Mouse (Mus musculus) urinary bladder, postnatal 36 days (tissue): ENCODE data around the gene Tsga10.
"Not testable (repeated sequence)": the region's sequence is repeated elsewhere in the genome, so short reads cannot be mapped to it uniquely, and the experiment has no call there.

Experiments used
- DNase-seq, 2 experiments: peaks; one replicate each; pipeline ENCODE4 v3.0.0; 2022; ENCODE audit warnings: low spot score in 2 of 2, mixed read lengths in 1 of 2

Tsga10 gene

DNA sequence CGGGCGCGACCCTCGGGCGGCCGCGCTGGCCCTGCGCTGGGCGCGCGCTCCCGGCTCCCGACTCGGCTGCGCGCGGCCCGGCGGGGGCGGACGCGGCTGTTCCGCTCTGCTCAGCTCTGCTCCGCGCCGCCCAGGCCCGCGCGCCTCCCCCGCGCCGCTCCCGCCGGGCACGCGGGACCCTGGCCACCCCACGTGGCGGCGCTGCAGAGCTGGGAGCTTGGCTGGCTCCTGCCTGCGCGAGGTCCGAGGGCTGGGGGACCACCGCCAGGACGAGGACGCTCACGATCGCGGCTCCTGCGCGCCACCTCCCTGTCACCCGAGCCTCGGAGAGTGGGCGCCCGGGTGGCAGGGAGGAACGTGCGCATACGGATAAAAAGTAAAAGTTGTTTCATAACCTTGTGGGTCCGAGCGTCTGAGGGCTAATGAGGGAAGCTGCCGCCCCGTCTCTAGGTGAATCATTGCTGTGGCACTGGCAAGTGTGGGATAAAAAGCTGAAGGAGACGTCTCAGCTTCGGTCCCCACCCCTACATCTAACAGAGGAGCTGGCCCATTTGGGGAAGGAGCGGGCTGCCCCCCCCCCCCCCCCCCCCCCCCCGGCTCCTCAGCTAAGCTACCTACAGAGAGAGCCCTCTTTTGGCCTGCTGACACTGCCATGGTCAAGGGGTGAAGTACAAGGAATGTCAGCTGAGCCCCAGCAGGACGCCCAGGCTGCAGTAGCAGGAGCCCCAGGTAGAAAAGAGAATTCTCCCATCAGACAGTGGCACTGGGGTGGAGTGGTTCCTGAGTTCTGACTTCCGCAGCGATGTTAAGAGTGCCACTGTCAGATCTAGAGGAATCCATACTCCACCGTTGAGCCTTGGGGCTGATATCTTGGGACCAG, 146.2 kb downstream of the Tsga10 start, which contains the start of gene 2010300C02Rik:
Gene 2010300C02Rik (minus strand): TSS at position 325 of the 880 bp plus-strand sequence.
- DNase-seq: peak; percentile 16 to 21

DNA sequence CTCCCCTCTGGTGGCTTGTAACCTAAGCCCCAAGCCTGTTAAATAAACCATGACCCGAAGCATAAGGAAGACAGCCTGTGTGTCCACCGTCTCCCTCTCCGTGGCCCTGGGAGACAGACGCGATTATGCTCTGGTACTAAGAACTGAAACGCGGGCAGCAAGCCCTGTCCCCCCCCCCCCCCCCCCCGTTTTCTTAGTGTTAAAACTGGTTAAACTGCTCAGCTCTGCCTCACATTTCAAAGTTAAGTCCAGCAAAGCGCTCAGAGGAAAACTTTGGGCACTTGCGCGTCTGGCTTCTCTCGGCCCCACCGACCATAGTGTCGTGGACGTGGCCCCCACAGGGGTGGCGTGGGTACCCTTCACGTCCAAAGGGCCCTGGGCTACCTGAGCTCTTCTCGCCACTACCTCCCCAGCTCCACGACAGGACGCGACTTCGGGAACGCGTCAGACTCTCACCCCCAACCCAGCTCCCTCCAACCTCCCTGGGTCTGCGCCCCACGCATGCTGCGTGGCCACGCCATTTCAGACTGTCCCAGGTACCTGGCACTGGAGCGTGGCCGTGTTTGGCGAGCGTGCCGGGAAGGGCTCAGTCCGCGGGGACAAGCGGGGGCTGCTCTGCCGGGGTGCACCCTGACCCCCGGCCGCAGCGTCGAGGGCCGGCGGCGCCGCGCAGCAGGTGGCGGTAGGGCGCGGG, 147.1 kb downstream of the Tsga10 start:
- DNase-seq: no peak

DNA sequence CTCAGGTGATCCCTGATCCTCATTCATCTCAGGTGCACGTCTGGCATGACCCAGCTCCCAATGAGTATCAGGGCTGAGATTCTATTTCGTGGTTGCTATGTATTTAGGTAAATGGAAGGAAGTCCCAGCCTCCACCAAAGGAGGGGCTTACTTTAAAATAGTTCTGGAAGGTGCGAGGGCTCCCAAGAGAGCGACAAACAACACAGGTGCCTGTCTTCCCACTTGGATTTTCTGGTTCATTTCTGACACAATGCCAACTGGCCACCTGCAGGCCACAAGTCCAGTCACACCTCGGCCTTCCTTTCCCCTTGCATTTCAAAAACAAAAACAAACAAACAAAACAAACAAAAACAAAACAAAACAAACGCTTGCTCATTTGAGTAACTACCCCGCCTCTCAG, 147.7 kb downstream of the Tsga10 start:
- no peak for DNase-seq

DNA sequence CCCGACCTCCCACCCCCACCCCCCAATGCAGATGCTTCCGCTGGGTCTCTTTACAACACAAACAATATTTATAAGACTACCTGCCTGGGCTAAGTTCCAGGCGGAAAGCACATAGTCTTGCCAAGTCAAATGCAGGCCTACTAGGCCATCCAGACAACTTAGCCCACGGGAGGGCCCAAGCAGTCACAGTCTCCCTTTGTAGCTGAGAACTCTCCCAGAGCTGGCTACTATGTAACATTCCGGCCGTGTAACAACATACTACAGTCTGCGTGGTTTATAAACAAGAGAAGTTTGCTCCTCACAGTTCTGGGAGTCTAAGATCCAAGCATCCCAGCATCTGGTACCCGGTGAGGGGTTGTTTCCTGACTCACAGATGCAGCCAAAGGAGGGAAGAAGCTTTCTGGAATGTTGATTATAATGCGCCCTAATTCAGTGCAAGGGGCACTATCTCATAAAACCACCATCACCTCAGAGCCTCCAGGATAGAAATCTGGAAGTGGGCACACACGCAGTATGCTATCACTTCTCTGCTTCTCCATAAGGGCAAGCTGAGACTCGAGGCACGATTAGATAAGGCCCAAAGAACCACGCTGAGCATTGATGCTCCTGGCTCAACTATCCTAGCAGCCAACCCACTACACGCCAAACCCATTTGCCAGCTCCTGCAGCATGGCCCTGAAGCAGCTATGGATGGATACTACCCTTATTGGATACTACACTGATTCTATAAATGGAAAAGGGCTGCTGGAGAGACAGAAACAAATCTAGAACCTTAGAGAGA, 148.6 kb downstream of the Tsga10 start:
- no peak for DNase-seq

DNA sequence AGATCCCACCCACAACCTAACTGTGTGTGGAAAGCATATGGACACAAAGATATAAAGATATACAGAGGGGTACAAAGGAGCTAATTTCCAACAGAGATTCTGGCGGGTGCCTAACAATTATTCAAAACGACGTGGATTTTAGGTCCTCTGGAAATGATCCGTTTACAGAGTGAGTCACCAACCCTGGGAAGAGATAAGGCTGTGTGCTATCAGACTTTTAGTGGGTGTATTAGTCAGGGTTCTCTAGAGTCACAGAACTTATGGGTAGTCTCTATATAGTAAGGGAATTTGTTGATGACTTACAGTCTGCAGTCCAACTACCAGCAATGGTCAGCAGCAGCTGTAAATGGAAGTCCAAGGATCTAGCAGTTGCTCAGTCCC, 153.9 kb downstream of the Tsga10 start:
- not testable (repeated sequence) for DNase-seq

DNA sequence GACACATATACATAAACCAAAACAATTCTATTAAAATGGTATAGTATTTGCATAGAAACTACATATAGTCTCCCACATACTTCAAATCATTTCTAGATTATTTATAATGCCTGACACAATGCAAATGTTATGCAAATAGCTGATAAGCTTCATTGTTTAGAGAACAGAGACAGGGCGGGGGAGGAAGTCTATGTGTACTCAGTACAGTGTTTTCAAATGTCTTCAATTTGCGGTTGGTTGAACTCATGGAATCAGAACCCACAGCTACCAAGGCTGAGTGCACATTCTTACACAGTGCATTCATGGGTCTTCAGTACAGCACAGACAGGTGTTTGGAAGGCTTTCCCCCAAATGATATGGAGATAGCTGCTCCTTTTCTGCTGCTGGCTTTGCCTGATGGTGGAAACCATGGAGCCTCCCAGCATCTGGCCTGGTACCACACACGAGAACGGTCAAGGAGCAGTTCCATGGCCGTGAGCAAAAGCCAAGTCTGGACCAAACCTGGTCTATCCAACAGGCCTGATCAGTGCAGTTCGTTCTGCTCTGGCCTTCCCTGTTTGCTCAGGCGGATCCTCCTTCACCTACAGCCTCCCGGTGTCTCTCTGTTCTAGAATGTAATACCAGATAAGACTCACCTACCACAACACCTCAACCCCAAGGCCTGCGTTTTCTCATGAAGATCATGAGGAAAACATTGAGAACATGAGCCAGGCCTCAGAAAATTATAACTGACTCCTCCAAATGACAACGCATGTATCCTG, 154.5 kb downstream of the Tsga10 start:
- no peak for DNase-seq

DNA sequence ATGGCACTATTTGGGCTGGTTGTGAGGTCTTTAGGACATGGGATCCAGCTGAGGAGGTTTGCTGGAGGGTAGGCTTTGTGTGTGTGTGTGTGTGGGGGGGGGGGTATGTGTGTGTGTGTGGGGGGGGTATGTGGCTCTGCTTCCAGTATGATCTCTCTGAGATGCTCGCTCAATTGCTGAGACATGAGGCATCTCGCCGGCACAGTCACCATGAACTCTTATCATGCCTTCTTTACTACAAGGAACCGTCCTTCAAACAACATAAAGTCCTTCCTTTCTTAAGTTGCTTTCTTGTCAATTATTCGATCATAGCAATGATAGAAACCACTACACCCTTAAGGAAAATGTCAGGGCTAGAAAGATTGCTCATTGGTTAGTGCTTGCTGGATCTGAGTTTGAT, 155.1 kb downstream of the Tsga10 start:
- DNase-seq: no peak

DNA sequence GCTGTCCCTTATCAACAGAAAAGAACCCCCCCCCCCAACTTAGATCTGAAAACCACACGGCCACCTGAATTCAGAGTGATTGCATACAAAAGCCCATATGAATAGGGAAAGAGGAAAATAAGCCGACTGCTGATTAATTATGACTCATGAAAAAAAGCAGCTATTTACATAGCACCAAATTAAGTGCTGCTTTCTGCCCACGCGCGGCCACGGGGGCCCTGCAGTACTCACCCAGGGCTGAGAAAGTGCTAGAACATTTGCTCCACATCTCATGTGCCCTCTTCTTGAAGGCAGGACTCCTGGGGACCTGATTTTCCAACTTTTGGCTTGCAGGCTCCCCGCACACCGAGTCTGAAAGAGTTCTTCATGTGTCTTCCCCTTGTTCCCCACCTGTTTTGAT, 156.5 kb downstream of the Tsga10 start:
- DNase-seq: no peak

DNA sequence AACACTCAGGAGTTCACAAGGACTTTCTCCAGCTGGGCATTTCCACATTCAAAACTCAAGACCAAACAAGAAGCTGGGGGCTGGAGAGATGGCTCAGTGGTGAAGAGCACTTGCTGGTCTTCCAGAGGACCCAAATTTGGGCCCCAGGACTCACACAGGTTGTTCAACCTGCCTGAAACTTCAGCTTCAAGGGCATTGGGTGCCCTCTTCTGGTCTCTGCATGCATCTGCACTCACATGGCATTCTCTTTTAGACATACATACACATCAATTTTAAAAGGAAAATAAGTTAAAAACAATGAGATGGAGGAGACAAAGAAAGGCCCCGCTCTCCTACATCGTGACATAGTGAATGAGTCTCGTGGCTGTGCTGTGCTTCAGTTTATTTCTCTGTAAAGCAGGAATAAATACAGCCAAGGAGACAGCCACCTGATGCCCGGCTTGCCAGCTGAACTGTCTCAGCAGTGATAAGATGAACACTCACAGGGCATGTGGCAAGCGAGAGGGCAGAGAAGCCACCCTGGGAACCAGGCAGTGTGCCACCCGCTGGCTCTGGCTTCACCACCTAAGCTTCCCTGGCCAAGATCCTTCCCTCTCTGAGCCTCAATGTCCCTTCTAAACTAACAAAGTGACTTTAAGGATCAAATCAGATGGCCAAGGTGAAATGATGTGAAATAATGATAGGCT, 157.8 kb downstream of the Tsga10 start:
- DNase-seq: no peak
